Mouse (Mus musculus): ENCODE results near the gene Btg2.

- no peak for TF ChIP-seq CTCF (IDR thresholded peaks at IDR 0.05; ENCODE audit: extremely low read depth, insufficient read depth, low read length)
- TF ChIP-seq POLR2A (IDR thresholded peaks at IDR 0.05; ENCODE audit: extremely low read depth, insufficient read depth, low read length), result no peak
These were observed 36.6 kb downstream of the Btg2 start for GRCm38 (mm10) chr1:134042341-134042740.
